Mouse (Mus musculus): ENCODE results near the gene Tesk2.
"Not testable (repeated sequence)": the region's sequence is repeated elsewhere in the genome, so short reads cannot be mapped to it uniquely, and the experiment has no call there.

Tesk2 gene

DNA sequence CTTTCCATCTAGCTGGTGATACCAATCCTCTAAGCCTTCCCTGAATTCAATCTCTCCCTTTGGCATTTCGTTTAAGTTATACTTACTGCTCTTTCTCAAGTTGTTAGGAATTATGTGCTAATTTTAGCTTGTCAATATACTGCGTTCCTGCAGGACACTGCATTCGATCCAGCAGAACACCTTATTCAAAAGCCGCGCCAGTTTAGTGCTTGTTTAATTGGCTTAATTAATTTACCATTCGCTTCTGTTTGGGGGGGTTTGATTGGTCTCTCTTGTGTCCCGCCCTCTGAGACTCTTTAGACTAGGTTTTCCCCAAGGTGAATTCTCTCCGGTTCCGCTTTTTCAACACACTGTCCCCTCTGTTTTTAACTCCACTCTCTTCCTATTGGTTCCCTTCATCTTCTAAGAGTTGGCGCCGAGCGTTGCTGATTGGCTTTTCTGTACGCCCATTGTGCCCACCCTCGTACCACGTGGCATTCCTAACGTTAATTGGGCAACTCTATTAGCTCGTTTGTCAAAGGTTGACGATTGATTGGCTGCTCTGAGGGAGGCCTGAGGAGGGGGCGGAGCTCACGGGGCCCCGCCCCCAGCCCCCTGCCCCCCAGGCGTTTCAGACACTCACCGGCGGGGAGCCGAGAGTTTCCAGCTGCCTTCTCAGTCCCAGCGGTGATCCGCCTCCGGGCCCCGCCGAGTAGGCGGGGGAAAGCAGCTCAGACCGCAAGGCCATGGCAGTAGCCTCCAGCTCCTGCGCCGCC lies at the start of gene Tesk2:
TSS of gene Tesk2 (plus strand) at position 606 of the 755 bp plus-strand sequence.
- DNase-seq (ENCODE audit: low read depth, low spot score) = peak; percentile 96

- no peak for DNase-seq (ENCODE audit: low read depth, low spot score)
Measured at GRCm38 (mm10) chr4:116672785-116673184, 48.0 kb upstream of the Tesk2 start.

DNA sequence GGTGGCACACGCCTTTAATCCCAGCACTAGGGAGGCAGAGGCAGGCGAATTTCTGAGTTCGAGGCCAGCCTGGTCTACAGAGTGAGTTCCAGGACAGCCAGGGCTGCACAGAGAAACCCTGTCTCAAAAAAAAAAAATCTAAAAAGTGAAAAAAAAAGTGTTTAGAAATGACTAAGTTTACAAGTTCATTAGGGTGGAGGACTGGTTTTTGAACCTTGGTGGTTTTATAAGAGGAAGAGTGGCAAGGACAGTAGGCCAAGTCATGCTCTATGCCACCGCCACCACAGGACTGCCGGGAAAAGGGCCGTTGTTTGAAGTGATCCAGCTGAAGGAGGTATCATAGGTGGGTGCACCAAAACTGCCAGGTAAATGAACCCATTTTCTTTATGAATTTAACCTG lies 46.0 kb upstream of the Tesk2 start:
- not testable (repeated sequence) for DNase-seq (ENCODE audit: low read depth, low spot score)

- DNase-seq (ENCODE audit: low read depth, low spot score) = no peak
Measured at GRCm38 (mm10) chr4:116676027-116676426, 44.7 kb upstream of the Tesk2 start.

- DNase-seq (ENCODE audit: low read depth, low spot score) = no peak
Measured at GRCm38 (mm10) chr4:116677808-116678207, 42.9 kb upstream of the Tesk2 start.

DNA sequence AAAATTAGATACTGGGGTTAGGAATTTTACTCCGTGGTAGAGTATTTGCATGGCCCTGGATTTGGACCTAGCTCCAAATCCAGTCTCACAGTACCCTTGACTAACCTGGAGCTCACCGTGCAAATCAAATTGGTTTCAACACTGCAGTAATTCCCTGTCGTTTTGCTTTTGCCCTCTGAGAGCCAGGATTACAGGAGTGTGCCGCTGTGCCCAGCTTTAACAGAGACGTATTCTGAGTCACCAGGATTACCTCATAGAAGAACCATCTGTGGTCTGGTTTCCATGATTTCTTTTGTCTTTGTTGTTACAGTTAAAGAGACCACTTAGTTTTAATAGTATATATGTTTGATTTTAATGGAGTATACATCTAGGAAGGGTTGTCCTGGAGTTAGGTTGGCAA lies 41.6 kb upstream of the Tesk2 start:
- no peak for DNase-seq (ENCODE audit: low read depth, low spot score)

- not testable (repeated sequence) for DNase-seq (ENCODE audit: low read depth, low spot score)
Measured at GRCm38 (mm10) chr4:116680521-116680920, 40.2 kb upstream of the Tesk2 start.

DNA sequence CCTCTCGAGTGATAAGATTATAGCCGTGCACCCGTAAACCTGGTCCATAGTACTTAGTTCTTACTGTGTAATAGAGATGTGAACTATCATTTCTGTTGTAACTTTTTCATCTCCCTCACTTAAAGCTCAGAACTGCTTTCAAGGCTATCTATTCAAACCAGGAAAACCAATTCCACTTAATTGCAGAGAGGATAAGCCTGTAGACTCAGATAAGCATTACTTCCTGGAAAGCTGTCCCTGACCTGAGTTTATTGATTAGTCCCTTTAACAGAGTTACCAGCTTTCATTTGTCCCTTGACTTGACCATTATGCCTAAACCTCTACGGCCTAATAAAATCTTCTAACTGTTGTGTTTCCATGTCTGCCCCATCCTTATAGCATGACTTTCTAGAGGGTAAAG lies 36.8 kb upstream of the Tesk2 start:
- DNase-seq (ENCODE audit: low read depth, low spot score) = no peak

GRCm38 (mm10) chr4:116684665-116685064 lies 36.1 kb upstream of the Tesk2 start:
- no peak for DNase-seq (ENCODE audit: low read depth, low spot score)

DNA sequence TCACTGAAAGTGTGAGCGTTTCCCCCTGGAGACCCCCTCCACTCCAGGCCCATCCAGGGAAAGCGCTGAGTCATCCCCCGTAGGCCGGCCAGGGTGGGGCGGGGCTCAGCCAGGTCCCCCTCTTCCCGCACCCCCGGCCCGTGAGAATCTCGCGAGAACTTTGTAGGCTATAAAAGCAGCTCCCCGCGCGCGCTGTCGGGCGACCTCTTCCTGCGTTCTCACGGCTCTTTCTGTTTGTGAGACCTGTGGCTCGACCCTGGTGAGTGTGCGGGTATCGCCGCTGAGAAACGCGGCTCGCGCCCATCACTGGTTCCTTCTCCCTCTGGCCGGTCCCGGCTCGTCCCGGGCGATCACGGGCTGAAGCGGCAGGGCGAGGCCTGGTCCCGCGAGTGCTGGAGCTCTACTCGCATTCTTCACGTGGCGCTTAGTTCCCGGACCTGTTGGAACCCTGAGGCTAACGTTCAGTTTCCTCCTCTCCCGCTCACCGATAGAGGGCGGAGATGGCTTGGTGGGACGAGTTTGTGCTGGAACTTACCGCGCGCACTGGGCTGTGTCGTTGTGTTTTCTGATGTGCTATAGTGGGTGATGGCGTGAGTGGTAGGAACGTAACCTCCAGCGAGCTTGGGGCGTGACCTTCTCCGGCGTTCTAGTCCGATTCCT lies 35.2 kb upstream of the Tesk2 start, which contains the start of gene Prdx1:
TSS of gene Prdx1 (plus strand) at position 143 of the 660 bp plus-strand sequence.
- peak; percentile 94 for DNase-seq (ENCODE audit: low read depth, low spot score)

DNA sequence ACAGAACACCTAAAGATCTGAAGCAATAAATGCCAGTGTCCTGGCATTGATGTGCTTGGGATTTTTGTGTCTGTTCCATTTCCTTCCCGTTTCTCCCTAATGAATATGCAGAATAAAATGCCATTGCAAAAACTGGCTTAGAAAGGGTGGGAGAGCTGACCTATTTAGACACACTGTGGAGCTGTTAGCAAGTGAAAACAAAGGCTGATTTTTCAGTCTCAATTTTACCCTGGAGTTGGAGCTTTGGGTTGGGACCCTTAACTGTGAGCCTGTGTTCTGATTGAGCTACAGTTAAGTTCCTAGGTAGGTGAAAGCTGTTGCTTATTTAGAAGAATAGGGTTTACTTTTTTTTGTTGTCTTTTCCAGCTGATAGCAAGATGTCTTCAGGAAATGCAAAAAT lies 33.7 kb upstream of the Tesk2 start:
- DNase-seq (ENCODE audit: low read depth, low spot score) = no peak

DNA sequence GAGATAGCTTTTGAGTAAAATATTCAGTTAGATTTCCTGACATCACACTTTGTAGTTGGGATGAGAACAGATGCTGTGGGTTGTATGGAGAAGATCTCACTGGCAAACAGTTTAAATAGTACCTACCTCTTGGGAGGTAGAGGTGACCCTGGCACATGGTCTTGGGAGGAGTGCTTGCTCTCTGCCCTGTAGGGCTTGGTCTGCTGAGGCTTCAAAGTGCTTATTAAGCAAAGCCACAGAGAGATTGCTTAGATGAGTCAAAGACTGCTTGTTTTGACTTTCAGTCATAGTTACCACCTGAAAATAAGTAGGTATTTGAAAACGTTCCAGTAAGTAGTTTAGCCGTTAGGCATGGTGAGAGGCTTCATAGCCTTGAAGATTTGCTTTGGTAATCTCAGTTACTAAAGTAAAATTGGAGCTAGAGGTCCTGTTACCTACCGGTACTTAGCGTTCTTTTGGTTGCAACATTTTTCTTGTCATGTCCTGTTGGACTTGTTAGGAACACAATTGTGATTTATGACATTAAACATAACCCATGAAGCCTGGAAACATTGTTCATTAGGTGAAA lies 31.4 kb upstream of the Tesk2 start:
- no peak for DNase-seq (ENCODE audit: low read depth, low spot score)

- no peak for DNase-seq (ENCODE audit: low read depth, low spot score)
Measured at GRCm38 (mm10) chr4:116692146-116692545, 28.6 kb upstream of the Tesk2 start.

DNA sequence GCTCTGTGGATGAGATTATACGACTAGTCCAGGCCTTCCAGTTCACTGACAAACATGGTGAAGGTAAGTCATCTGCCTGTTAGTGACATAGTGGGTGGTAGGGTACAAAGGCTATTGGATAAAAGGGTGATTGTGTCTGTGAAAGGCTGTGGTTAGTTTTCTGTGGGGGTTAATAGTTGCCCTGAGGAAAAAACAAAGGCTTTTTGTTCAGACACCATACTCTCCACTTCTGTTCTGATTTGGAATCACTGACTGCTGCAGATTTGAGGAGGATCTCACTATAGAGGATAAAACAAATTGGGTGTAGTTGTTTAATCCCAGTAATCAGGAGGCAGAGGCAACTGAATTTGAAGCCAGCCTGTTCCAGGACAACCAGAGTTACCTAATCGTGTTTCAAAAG lies 27.0 kb upstream of the Tesk2 start:
- no peak for DNase-seq (ENCODE audit: low read depth, low spot score)

- no peak for DNase-seq (ENCODE audit: low read depth, low spot score)
Measured at GRCm38 (mm10) chr4:116698693-116699342, 21.9 kb upstream of the Tesk2 start.

DNA sequence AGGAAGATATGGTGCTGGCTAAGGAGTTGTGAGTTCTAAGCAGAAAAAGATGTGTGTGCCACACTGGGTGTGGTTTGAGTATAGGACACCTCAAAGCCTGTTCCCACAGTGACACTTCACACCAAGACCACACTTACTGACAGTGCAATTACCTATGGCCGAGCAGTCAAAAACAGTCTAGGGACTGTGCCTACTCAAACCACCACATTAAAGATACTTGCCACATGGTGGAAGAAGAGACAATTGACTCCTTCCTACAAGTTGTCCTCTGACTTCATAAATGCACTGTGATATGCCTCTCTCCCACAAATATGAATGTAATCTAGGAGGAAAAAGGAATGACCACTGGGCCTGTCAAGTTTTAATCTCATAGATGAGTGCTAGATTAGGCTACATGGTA lies 19.8 kb upstream of the Tesk2 start:
- DNase-seq (ENCODE audit: low read depth, low spot score) = no peak

- peak; percentile 88 for DNase-seq (ENCODE audit: low read depth, low spot score)
Measured at GRCm38 (mm10) chr4:116703804-116704203, 16.9 kb upstream of the Tesk2 start.

- no peak for DNase-seq (ENCODE audit: low read depth, low spot score)
Measured at GRCm38 (mm10) chr4:116707666-116708065, 13.1 kb upstream of the Tesk2 start.

DNA sequence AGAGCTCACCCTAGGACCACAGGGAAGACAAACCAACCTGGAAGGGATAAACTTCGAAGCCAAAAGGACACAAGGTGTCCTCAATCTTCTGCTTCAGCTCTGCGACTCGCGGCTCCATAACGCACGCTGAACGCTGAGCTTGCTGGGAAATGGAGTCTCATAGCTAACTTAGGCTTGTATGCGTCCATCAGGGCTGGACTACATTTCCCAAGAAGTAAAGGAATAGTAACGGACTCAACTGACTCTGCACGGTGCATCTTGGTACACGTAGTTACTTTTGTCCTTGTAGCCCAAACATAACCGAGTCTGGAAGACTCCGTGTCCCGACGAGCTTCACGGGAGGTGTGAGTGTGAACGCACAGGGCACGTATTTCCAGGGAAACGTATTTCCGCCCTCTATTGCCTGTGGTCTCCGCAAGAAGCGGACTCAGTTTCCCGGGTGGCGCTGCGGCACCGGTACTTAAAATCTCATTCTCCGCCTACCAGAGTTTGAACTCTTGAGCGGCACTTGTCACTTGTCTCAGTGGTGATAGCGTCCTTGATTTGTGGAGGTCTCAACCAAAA lies 12.5 kb upstream of the Tesk2 start, which contains the start of the genes Mmachc and Ccdc163:
TSS of gene Mmachc (minus strand) at position 206 of the 564 bp plus-strand sequence.
TSS of gene Ccdc163 (plus strand) at position 309 of the 564 bp plus-strand sequence.
- DNase-seq (ENCODE audit: low read depth, low spot score) = peak; percentile 94

- peak; percentile 28 for DNase-seq (ENCODE audit: low read depth, low spot score)
Measured at GRCm38 (mm10) chr4:116708791-116709390, 11.9 kb upstream of the Tesk2 start.

DNA sequence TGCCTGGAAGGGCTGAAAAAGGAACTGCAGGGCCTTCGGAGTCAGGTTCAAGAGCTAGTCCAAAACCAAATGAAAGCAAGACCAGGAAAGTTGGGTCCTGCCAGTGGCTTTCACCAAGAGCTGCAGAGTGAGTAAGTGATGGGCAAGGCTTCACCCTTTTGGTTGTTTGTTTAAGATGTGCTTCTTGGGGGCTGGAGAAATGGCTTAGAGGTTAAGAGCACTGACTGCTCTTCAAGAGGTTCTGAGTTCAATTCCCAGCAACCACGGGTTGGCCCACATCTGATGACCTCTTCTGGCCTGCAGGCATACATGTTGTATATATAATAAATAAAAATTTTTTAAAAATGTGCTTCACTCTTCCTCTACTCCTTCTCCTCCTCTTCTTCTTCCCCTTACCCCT lies 10.6 kb upstream of the Tesk2 start:
- no peak for DNase-seq (ENCODE audit: low read depth, low spot score)
